Mouse (Mus musculus): ENCODE results near the gene Carhsp1.
A peak's percentile ranks its signal among the peaks of the same experiment; 100 is the strongest.

Carhsp1 gene

GRCm38 (mm10) chr16:8671551-8672349 lies at the start of gene Carhsp1:
Gene Carhsp1 (minus strand): TSS chr16:8672155.
- peak; percentile 92 to 93 for DNase-seq (ENCODE audit: low spot score in 2 of 2)

GRCm38 (mm10) chr16:8720447-8720846 lies 48.5 kb upstream of the Carhsp1 start:
- no peak for DNase-seq (ENCODE audit: low spot score in 2 of 2)

GRCm38 (mm10) chr16:8717744-8718143 lies 45.8 kb upstream of the Carhsp1 start:
- no peak for DNase-seq (ENCODE audit: low spot score in 2 of 2)

GRCm38 (mm10) chr16:8716300-8716699 lies 44.3 kb upstream of the Carhsp1 start:
- DNase-seq (ENCODE audit: low spot score in 2 of 2), result no peak

- DNase-seq (ENCODE audit: low spot score in 2 of 2), result no peak
These were observed 43.6 kb upstream of the Carhsp1 start for GRCm38 (mm10) chr16:8715513-8716080.

- no peak for DNase-seq (ENCODE audit: low spot score in 2 of 2)
These were observed 42.9 kb upstream of the Carhsp1 start for GRCm38 (mm10) chr16:8714851-8715250.

GRCm38 (mm10) chr16:8711998-8712397 lies 40.0 kb upstream of the Carhsp1 start:
- DNase-seq (ENCODE audit: low spot score in 2 of 2), result no peak

GRCm38 (mm10) chr16:8700586-8700985 lies 28.6 kb upstream of the Carhsp1 start:
- DNase-seq (ENCODE audit: low spot score in 2 of 2), result no peak

GRCm38 (mm10) chr16:8699556-8699955 lies 27.6 kb upstream of the Carhsp1 start:
- DNase-seq (ENCODE audit: low spot score in 2 of 2), result no peak

- DNase-seq (ENCODE audit: low spot score in 2 of 2), result no peak
These were observed 19.3 kb upstream of the Carhsp1 start for GRCm38 (mm10) chr16:8691206-8691605.

GRCm38 (mm10) chr16:8689979-8690656 lies 18.2 kb upstream of the Carhsp1 start:
- peak; percentile 76 for DNase-seq (ENCODE audit: low spot score in 2 of 2)

GRCm38 (mm10) chr16:8687559-8688112 lies 15.7 kb upstream of the Carhsp1 start:
- DNase-seq (ENCODE audit: low spot score in 2 of 2), result no peak

- DNase-seq (ENCODE audit: low spot score in 2 of 2), result no peak
These were observed 15.0 kb upstream of the Carhsp1 start for GRCm38 (mm10) chr16:8686871-8687535.

GRCm38 (mm10) chr16:8686121-8686870 lies 14.3 kb upstream of the Carhsp1 start:
- DNase-seq (ENCODE audit: low spot score in 2 of 2), result peak; percentile 85

- no peak for DNase-seq (ENCODE audit: low spot score in 2 of 2)
These were observed 13.1 kb upstream of the Carhsp1 start for GRCm38 (mm10) chr16:8685087-8685486.

- DNase-seq (ENCODE audit: low spot score in 2 of 2), result no peak
These were observed 8.5 kb upstream of the Carhsp1 start, which contains the start of gene Gm5767 for GRCm38 (mm10) chr16:8680470-8680869. Gene Gm5767 (plus strand): TSS chr16:8680770.

GRCm38 (mm10) chr16:8679780-8680179 lies 7.8 kb upstream of the Carhsp1 start:
- DNase-seq (ENCODE audit: low spot score in 2 of 2), result no peak

GRCm38 (mm10) chr16:8678676-8679075 lies 6.7 kb upstream of the Carhsp1 start:
- no peak for DNase-seq (ENCODE audit: low spot score in 2 of 2)

GRCm38 (mm10) chr16:8678035-8678434 lies 6.1 kb upstream of the Carhsp1 start:
- no peak for DNase-seq (ENCODE audit: low spot score in 2 of 2)

- DNase-seq (ENCODE audit: low spot score in 2 of 2), result peak in 1 of 2 experiments; percentile 59
These were observed 4.8 kb upstream of the Carhsp1 start for GRCm38 (mm10) chr16:8676800-8677199.

- no peak for DNase-seq (ENCODE audit: low spot score in 2 of 2)
These were observed 4.3 kb upstream of the Carhsp1 start for GRCm38 (mm10) chr16:8676228-8676627.
